Mouse (Mus musculus): ENCODE measurements around the gene Tdp2. TPM values are rescaled to one million over a fixed set of nuclear protein-coding genes. Genes with fewer than 3 reads are reported as not detected.

The Tdp2 gene
- total RNA-seq (2014; rRNA removed; ENCODE audit: low replicate concordance) (24.2 and 27.5 TPM in 2 replicates), polyA plus RNA-seq (2015; fragmentation: Nextera tagmentation; extraction: Ambion mirVana) (17.4 and 18.5 TPM in 2 replicates)

- WGBS: under 1% methylated on average over 84 of the region's 90 CpGs
- Histone ChIP-seq H3K4me3 (ENCODE audit: low read depth, low read length) (peak within 1 kb of the TSS; percentile 91), H3K9me3 (replicated peaks; ENCODE audit: control insufficient read depth, low read length) (no peaks in the 10 kb centered on the region), H3K4me1 (ENCODE audit: control insufficient read depth, insufficient read depth) (peaks cover 27% of the 10 kb centered on the region), H3K27me3 (ENCODE audit: control insufficient read depth, insufficient read depth, low read length) (no peaks in the 10 kb centered on the region), H3K36me3 (replicated peaks; ENCODE audit: control insufficient read depth, insufficient read depth, low read length) (no peaks in the 10 kb centered on the region), H3K27ac (ENCODE audit: low read depth) (peak within 1 kb of the TSS; percentile 96), H3K4me2 (ENCODE audit: low read depth, low read length) (peak within 1 kb of the TSS; percentile 87), H3K9ac (replicated peaks; ENCODE audit: low read depth, low read length) (peak within 1 kb of the TSS; percentile 75)
- peak; percentile 97 for ATAC-seq (ENCODE audit: insufficient read depth, low read depth)
- TF ChIP-seq EP300 (IDR thresholded peaks at IDR 0.05; ENCODE audit: low read depth) (no peak), CTCF (IDR thresholded peaks at IDR 0.05; ENCODE audit: low read depth) (no peak)
- peak; percentile 94 for DNase-seq (ENCODE audit: low spot score)
Observed at GRCm38 (mm10) chr13:24831353-24832130, at the start of gene Tdp2, which contains the start of gene Acot13. Gene Tdp2 (plus strand): TSS chr13:24831679. Gene Acot13 (minus strand): TSS chr13:24831540.

- H3K27me3 ChIP-seq (ENCODE audit: control insufficient read depth, insufficient read depth, low read length): no peaks in the 10 kb centered on the region
- no peak overlapping the region for H3K9ac ChIP-seq (replicated peaks; ENCODE audit: low read depth, low read length)
- H3K9me3 ChIP-seq (replicated peaks; ENCODE audit: control insufficient read depth, low read length): no peaks in the 10 kb centered on the region
- DNase-seq (ENCODE audit: low spot score) (no peak), ATAC-seq (ENCODE audit: insufficient read depth, low read depth) (no peak)
- H3K36me3 ChIP-seq (replicated peaks; ENCODE audit: control insufficient read depth, insufficient read depth, low read length): no peaks in the 10 kb centered on the region
- H3K4me3 ChIP-seq (ENCODE audit: low read depth, low read length): no peak overlapping the region
- H3K4me2 ChIP-seq (ENCODE audit: low read depth, low read length): no peak overlapping the region
- H3K27ac ChIP-seq (ENCODE audit: low read depth): no peak overlapping the region
- TF ChIP-seq EP300 (IDR thresholded peaks at IDR 0.05; ENCODE audit: low read depth) (no peak), CTCF (IDR thresholded peaks at IDR 0.05; ENCODE audit: low read depth) (no peak)
- no peaks in the 10 kb centered on the region for H3K4me1 ChIP-seq (ENCODE audit: control insufficient read depth, insufficient read depth)
- 45% methylated on average over 5 of the region's 5 CpGs for WGBS
Observed at GRCm38 (mm10) chr13:24781916-24782315, 49.6 kb upstream of the Tdp2 start.

- no peak for DNase-seq (ENCODE audit: low spot score)
- ATAC-seq (ENCODE audit: insufficient read depth, low read depth): peak; percentile 78
- Histone ChIP-seq H3K27ac (ENCODE audit: low read depth) (no peak overlapping the region), H3K4me3 (ENCODE audit: low read depth, low read length) (no peak overlapping the region), H3K4me2 (ENCODE audit: low read depth, low read length) (no peak overlapping the region), H3K4me1 (ENCODE audit: control insufficient read depth, insufficient read depth) (no peaks in the 10 kb centered on the region), H3K36me3 (replicated peaks; ENCODE audit: control insufficient read depth, insufficient read depth, low read length) (no peaks in the 10 kb centered on the region), H3K9ac (replicated peaks; ENCODE audit: low read depth, low read length) (no peak overlapping the region), H3K27me3 (ENCODE audit: control insufficient read depth, insufficient read depth, low read length) (no peaks in the 10 kb centered on the region), H3K9me3 (replicated peaks; ENCODE audit: control insufficient read depth, low read length) (no peaks in the 10 kb centered on the region)
- TF ChIP-seq CTCF (IDR thresholded peaks at IDR 0.05; ENCODE audit: low read depth): no peak
- 35% methylated on average over 11 of the region's 11 CpGs for WGBS
Observed at GRCm38 (mm10) chr13:24786014-24786490, 45.4 kb upstream of the Tdp2 start.

GRCm38 (mm10) chr13:24787477-24787876 lies 44.0 kb upstream of the Tdp2 start:
- H3K27ac ChIP-seq (ENCODE audit: low read depth): no peak overlapping the region
- no peak overlapping the region for H3K4me2 ChIP-seq (ENCODE audit: low read depth, low read length)
- TF ChIP-seq EP300 (IDR thresholded peaks at IDR 0.05; ENCODE audit: low read depth): no peak
- no peak for TF ChIP-seq CTCF (IDR thresholded peaks at IDR 0.05; ENCODE audit: low read depth)
- ATAC-seq (ENCODE audit: insufficient read depth, low read depth): no peak
- no peaks in the 10 kb centered on the region for H3K4me1 ChIP-seq (ENCODE audit: control insufficient read depth, insufficient read depth)
- DNase-seq (ENCODE audit: low spot score): no peak
- H3K27me3 ChIP-seq (ENCODE audit: control insufficient read depth, insufficient read depth, low read length): no peaks in the 10 kb centered on the region
- 83% methylated on average over 5 of the region's 5 CpGs for WGBS
- no peaks in the 10 kb centered on the region for H3K36me3 ChIP-seq (replicated peaks; ENCODE audit: control insufficient read depth, insufficient read depth, low read length)
- no peak overlapping the region for H3K9ac ChIP-seq (replicated peaks; ENCODE audit: low read depth, low read length)
- no peaks in the 10 kb centered on the region for H3K9me3 ChIP-seq (replicated peaks; ENCODE audit: control insufficient read depth, low read length)
- no peak overlapping the region for H3K4me3 ChIP-seq (ENCODE audit: low read depth, low read length)

- Histone ChIP-seq H3K4me2 (ENCODE audit: low read depth, low read length) (no peak overlapping the region), H3K27me3 (ENCODE audit: control insufficient read depth, insufficient read depth, low read length) (no peaks in the 10 kb centered on the region), H3K4me1 (ENCODE audit: control insufficient read depth, insufficient read depth) (no peaks in the 10 kb centered on the region), H3K9ac (replicated peaks; ENCODE audit: low read depth, low read length) (no peak overlapping the region), H3K4me3 (ENCODE audit: low read depth, low read length) (no peak overlapping the region), H3K9me3 (replicated peaks; ENCODE audit: control insufficient read depth, low read length) (no peaks in the 10 kb centered on the region), H3K27ac (ENCODE audit: low read depth) (no peak overlapping the region), H3K36me3 (replicated peaks; ENCODE audit: control insufficient read depth, insufficient read depth, low read length) (no peaks in the 10 kb centered on the region)
- TF ChIP-seq CTCF (IDR thresholded peaks at IDR 0.05; ENCODE audit: low read depth) (no peak), EP300 (IDR thresholded peaks at IDR 0.05; ENCODE audit: low read depth) (no peak)
- DNase-seq (ENCODE audit: low spot score) (no peak), ATAC-seq (ENCODE audit: insufficient read depth, low read depth) (no peak)
- 71% methylated on average over 2 of the region's 2 CpGs for WGBS
Observed at GRCm38 (mm10) chr13:24791349-24791748, 40.1 kb upstream of the Tdp2 start.
